Mouse (Mus musculus) frontal cortex, postnatal 10 days (tissue): ENCODE measurements around the gene Ocln.

Source experiments
- DNase-seq, 2 experiments: peaks; one replicate each; pipeline ENCODE4 v3.0.0; 2022; ENCODE audit warnings: low spot score in 2 of 2, mixed read lengths in 1 of 2

The Ocln gene

GRCm38 (mm10) chr13:100552369-100553041 is at the start of gene Ocln:
Ocln (minus strand) TSS chr13:100552718.
- DNase-seq, result peak; percentile 10 to 30

- DNase-seq, result no peak
These were observed 48.5 kb upstream of the Ocln start for GRCm38 (mm10) chr13:100601034-100601433.

GRCm38 (mm10) chr13:100600317-100600716 is 47.8 kb upstream of the Ocln start:
- DNase-seq, result no peak

GRCm38 (mm10) chr13:100597284-100597683 is 44.8 kb upstream of the Ocln start:
- no peak for DNase-seq

- DNase-seq, result no peak
These were observed 43.0 kb upstream of the Ocln start for GRCm38 (mm10) chr13:100595552-100595885.

- no peak for DNase-seq
These were observed 42.5 kb upstream of the Ocln start for GRCm38 (mm10) chr13:100594838-100595551.

- no peak for DNase-seq
These were observed 41.7 kb upstream of the Ocln start for GRCm38 (mm10) chr13:100594041-100594792.

- DNase-seq, result no peak
These were observed 36.1 kb upstream of the Ocln start for GRCm38 (mm10) chr13:100588646-100589045.

- no peak for DNase-seq
These were observed 29.6 kb upstream of the Ocln start for GRCm38 (mm10) chr13:100582144-100582543.

- DNase-seq, result no peak
These were observed 29.2 kb upstream of the Ocln start for GRCm38 (mm10) chr13:100581701-100582100.

- no peak for DNase-seq
These were observed 27.4 kb upstream of the Ocln start for GRCm38 (mm10) chr13:100579951-100580350.

- no peak for DNase-seq
These were observed 26.7 kb upstream of the Ocln start for GRCm38 (mm10) chr13:100579220-100579619.

GRCm38 (mm10) chr13:100575950-100576349 is 23.4 kb upstream of the Ocln start:
- DNase-seq, result no peak

- DNase-seq, result no peak
These were observed 18.2 kb upstream of the Ocln start for GRCm38 (mm10) chr13:100570713-100571112.

- DNase-seq, result no peak
These were observed 15.8 kb upstream of the Ocln start for GRCm38 (mm10) chr13:100568359-100568758.

GRCm38 (mm10) chr13:100559449-100559848 is 6.9 kb upstream of the Ocln start:
- no peak for DNase-seq

GRCm38 (mm10) chr13:100557011-100557410 is 4.5 kb upstream of the Ocln start:
- DNase-seq, result no peak

- no peak for DNase-seq
These were observed 522 bp upstream of the Ocln start for GRCm38 (mm10) chr13:100553042-100553437.

GRCm38 (mm10) chr13:100552009-100552368 is 529 bp downstream of the Ocln start:
- DNase-seq, result no peak

- DNase-seq, result no peak
These were observed 1.0 kb downstream of the Ocln start for GRCm38 (mm10) chr13:100551371-100552008.

GRCm38 (mm10) chr13:100547269-100547668 is 5.2 kb downstream of the Ocln start:
- no peak for DNase-seq

- DNase-seq, result no peak
These were observed 7.0 kb downstream of the Ocln start for GRCm38 (mm10) chr13:100545510-100545909.
